ENCODE assay signal across 24 mouse cellular contexts in genomic region chr8:62575817-62576231, GRCm38 (mm10).
DNase-seq lines count a peak whose midpoint lies in the region; ATAC-seq lines count a peak whose summit lies in the region.
"Had no signal": no experiment of that assay in that cellular context is flagged by ENCODE, and none has a peak within 500 bp of the region (broad histone marks: within the 10 kb centered on the region; RNA-seq: fewer than 3 reads in every experiment).

No protein-coding gene starts in this region.

- 70% methylated on average over 4 of the region's 4 CpGs for WGBS in forebrain, embryonic 11.5 days
- WGBS in forebrain, embryonic 10.5 days: 83% methylated on average over 4 of the region's 4 CpGs
- WGBS in midbrain, embryonic 12.5 days: 60% methylated on average over 4 of the region's 4 CpGs

- no peak overlapping the region for H3K4me3 ChIP-seq in forebrain, embryonic 11.5 days (ENCODE audit: low read depth, low read length)
- no peak overlapping the region for H3K4me3 ChIP-seq in forebrain, embryonic 10.5 days
- no peak overlapping the region for H3K4me3 ChIP-seq in midbrain, embryonic 12.5 days
- H3K4me3 ChIP-seq: embryonic facial prominence, embryonic 12.5 days; erythroblast, embryonic 14.5 days; heart, embryonic 13.5 days; intestine, embryonic 15.5 days; liver, embryonic 13.5 days; lung, embryonic 15.5 days had no signal

- H3K27me3 ChIP-seq in forebrain, embryonic 11.5 days (ENCODE audit: control insufficient read depth, insufficient read depth, low read length): no peaks in the 10 kb centered on the region
- H3K27me3 ChIP-seq in forebrain, embryonic 10.5 days (ENCODE audit: poor library complexity, severe bottlenecking): no peaks in the 10 kb centered on the region
- no peaks in the 10 kb centered on the region for H3K27me3 ChIP-seq in midbrain, embryonic 12.5 days
- H3K27me3 ChIP-seq: CH12.LX; embryonic facial prominence, embryonic 12.5 days; heart, embryonic 13.5 days; intestine, embryonic 15.5 days; liver, embryonic 13.5 days; lung, embryonic 15.5 days had no signal

- no peaks in the 10 kb centered on the region for H3K4me1 ChIP-seq in forebrain, embryonic 11.5 days (replicated peaks; ENCODE audit: control insufficient read depth, insufficient read depth, low read length)
- no peaks in the 10 kb centered on the region for H3K4me1 ChIP-seq in forebrain, embryonic 10.5 days
- H3K4me1 ChIP-seq in midbrain, embryonic 12.5 days: no peaks in the 10 kb centered on the region
- H3K4me1 ChIP-seq: embryonic facial prominence, embryonic 12.5 days; heart, embryonic 13.5 days; intestine, embryonic 15.5 days; liver, embryonic 13.5 days; lung, embryonic 15.5 days had no signal

- no peak overlapping the region for H3K4me2 ChIP-seq in forebrain, embryonic 11.5 days (ENCODE audit: low read depth, low read length, severe bottlenecking)
- H3K4me2 ChIP-seq in midbrain, embryonic 12.5 days (replicated peaks): no peak overlapping the region
- H3K4me2 ChIP-seq: embryonic facial prominence, embryonic 12.5 days; heart, embryonic 13.5 days; intestine, embryonic 15.5 days; liver, embryonic 13.5 days; lung, embryonic 15.5 days had no signal

- peak; percentile 51; the same call in 1 of the 2 replicates for ATAC-seq in forebrain, embryonic 11.5 days (replicated peaks; ENCODE audit: low FRiP score)
- peak; percentile 90 for ATAC-seq in midbrain, embryonic 12.5 days (ENCODE audit: low FRiP score, low read depth)
- ATAC-seq: intestine, embryonic 15.5 days had no signal

- no peak overlapping the region for H3K9ac ChIP-seq in forebrain, embryonic 11.5 days (ENCODE audit: low read length)
- no peak overlapping the region for H3K9ac ChIP-seq in midbrain, embryonic 12.5 days (replicated peaks)
- H3K9ac ChIP-seq: embryonic facial prominence, embryonic 12.5 days; heart, embryonic 13.5 days; intestine, embryonic 15.5 days; liver, embryonic 13.5 days; lung, embryonic 15.5 days had no signal

- no peaks in the 10 kb centered on the region for H3K36me3 ChIP-seq in forebrain, embryonic 11.5 days (ENCODE audit: control insufficient read depth, insufficient read depth, low read length)
- H3K36me3 ChIP-seq in forebrain, embryonic 10.5 days (replicated peaks): no peaks in the 10 kb centered on the region
- H3K36me3 ChIP-seq in midbrain, embryonic 12.5 days: no peaks in the 10 kb centered on the region
- H3K36me3 ChIP-seq: embryonic facial prominence, embryonic 12.5 days; heart, embryonic 13.5 days; intestine, embryonic 15.5 days; liver, embryonic 13.5 days; lung, embryonic 15.5 days had no signal

- no peaks in the 10 kb centered on the region for H3K9me3 ChIP-seq in forebrain, embryonic 11.5 days (ENCODE audit: control insufficient read depth, low read length)
- H3K9me3 ChIP-seq in forebrain, embryonic 10.5 days: no peaks in the 10 kb centered on the region
- H3K9me3 ChIP-seq in midbrain, embryonic 12.5 days: no peaks in the 10 kb centered on the region
- H3K9me3 ChIP-seq: embryonic facial prominence, embryonic 12.5 days; heart, embryonic 13.5 days; intestine, embryonic 15.5 days; liver, embryonic 13.5 days; lung, embryonic 15.5 days had no signal

- H3K27ac ChIP-seq in forebrain, embryonic 11.5 days (ENCODE audit: low read depth, low read length): no peak overlapping the region
- no peak overlapping the region for H3K27ac ChIP-seq in forebrain, embryonic 10.5 days
- no peak overlapping the region for H3K27ac ChIP-seq in midbrain, embryonic 12.5 days (replicated peaks)
- H3K27ac ChIP-seq: embryonic facial prominence, embryonic 12.5 days; heart, embryonic 13.5 days; intestine, embryonic 15.5 days; liver, embryonic 13.5 days; lung, embryonic 15.5 days; macrophage had no signal

- DNase-seq in forebrain, embryonic 11.5 days (ENCODE audit: low spot score): no peak
- DNase-seq in forebrain, embryonic 10.5 days (ENCODE audit: extremely low spot score, low spot score): no peak
- peak; percentile 1 for DNase-seq in retina, postnatal 1 day
- no peak for DNase-seq in retina, embryonic 14.5 days (ENCODE audit: low spot score)
- no peak for DNase-seq in embryo, embryonic 10 days (ENCODE audit: low spot score)
- no peak for DNase-seq in thymus, postnatal 36 days
- DNase-seq in layer of hippocampus, postnatal 25 days (ENCODE audit: extremely low spot score in 1 of 2, low spot score in 1 of 2): no peak
- DNase-seq: adrenal gland, postnatal 25 days; cerebellum, adult 18-20 months; gastrocnemius, postnatal 14 days; heart, adult 18-20 months; kidney, adult 9 months; kidney, postnatal 25 days; liver, embryonic 13.5 days; right cerebral cortex, adult 18-20 months; thymus, postnatal 4 days had no signal
